Mouse (Mus musculus): ENCODE data around the gene Usp53.

- TF ChIP-seq POLR2A (IDR thresholded peaks at IDR 0.05; ENCODE audit: borderline replicate concordance, low read depth, low read length) (no peak), CTCF (IDR thresholded peaks at IDR 0.05; ENCODE audit: low read depth, low read length) (no peak)
Observed at GRCm38 (mm10) chr3:123033804-123034203, 49.5 kb upstream of the Usp53 start.

All from bone marrow macrophage, adult 2 months (primary cell).